Mouse (Mus musculus) hindbrain, postnatal 0 days (tissue): ENCODE results near the gene Kcnj6. TPM values are rescaled to one million over a fixed set of nuclear protein-coding genes. Genes with fewer than 3 reads are reported as not detected.
A peak's percentile ranks its signal among the peaks of the same experiment; 100 is the strongest.

Source experiments
- ATAC-seq: fragments of 200-750 bp; cut with Nextera tagmentation; 2 replicates; pipeline ENCODE4 v1.8.0; 2017; ENCODE audit warnings: mild to moderate bottlenecking, moderate TSS enrichment, moderate library complexity
- DNase-seq: peaks from one replicate; pipeline ENCODE4 v3.0.0-alpha.2; 2015; ENCODE audit warnings: low spot score
- H3K27ac ChIP-seq: fragments of 300-500 bp; sonication (generic); 2 replicates; pipeline ENCODE4 v1.5.1; 2014; ENCODE audit warnings: mild to moderate bottlenecking
- H3K27me3 ChIP-seq: fragments of 300-500 bp; sonication (generic); 2 replicates; pipeline ENCODE4 v1.6.1; 2014; ENCODE audit warnings: low read length, mixed read lengths; ENCODE audit not compliant: insufficient read depth
- H3K36me3 ChIP-seq: fragments of 300-500 bp; sonication (generic); 2 replicates; pipeline ENCODE4 v1.6.1; 2014; ENCODE audit warnings: low read length, mixed read lengths; ENCODE audit not compliant: insufficient read depth
- H3K4me1 ChIP-seq: fragments of 300-500 bp; sonication (generic); 2 replicates; pipeline ENCODE4 v1.6.1; 2014; ENCODE audit warnings: antibody characterized with exemption, low read length, mixed read lengths; ENCODE audit not compliant: insufficient read depth
- H3K4me2 ChIP-seq: fragments of 300-500 bp; sonication (generic); 2 replicates; pipeline ENCODE4 v1.6.1; 2014; ENCODE audit warnings: low read depth, mild to moderate bottlenecking, low read length, moderate library complexity, mixed read lengths
- H3K4me3 ChIP-seq: fragments of 300-500 bp; sonication (generic); 2 replicates; pipeline ENCODE4 v1.5.1; 2014; ENCODE audit warnings: low read length
- H3K9ac ChIP-seq: fragments of 300-500 bp; sonication (generic); replicated peaks from 2 replicates; pipeline ENCODE4 v1.6.1; 2014; ENCODE audit warnings: mild to moderate bottlenecking, low read length, moderate library complexity, mixed read lengths
- H3K9me3 ChIP-seq: fragments of 300-500 bp; sonication (generic); 2 replicates; pipeline ENCODE4 v1.6.1; 2016; ENCODE audit warnings: low read length, mixed read lengths
- CTCF ChIP-seq: IDR thresholded peaks from 2 replicates; pipeline ENCODE4 v1.5.1; 2016; ENCODE audit warnings: antibody characterized with exemption, control low read depth, low read depth
- WGBS: fragments of 180-500 bp; shearing (Covaris S2); extraction: QIAGEN DNeasy Blood & Tissue Kit; methylation state at CpG from one replicate; pipeline ENCODE4 v1.1.7; 2014; 5-methylcytosine and 5-hydroxymethylcytosine counted together
- polyA plus RNA-seq: library from polyadenylated mRNA; unstranded; fragments of >200 nt; fragmentation: Nextera tagmentation; extraction: Ambion mirVana; gene quantifications from 2 replicates; pipeline ENCODE4 v1.2.1, GENCODE M21; 2015
- total RNA-seq: library from RNA; depleted of rRNA; stranded (reverse); fragments of >200 nt; gene quantifications from 2 replicates; pipeline ENCODE4 v1.2.3, GENCODE M21; 2014

The Kcnj6 gene
- total and polyA plus RNA-seq, 2 experiments from 2014 or later: 4.3 to 18.3 TPM

- H3K36me3 ChIP-seq: no peaks in the 10 kb centered on the region
- H3K4me3 ChIP-seq: no peak overlapping the region
- ATAC-seq (no peak), DNase-seq (peak; percentile 42)
- H3K9ac ChIP-seq: no peak overlapping the region
- no peak overlapping the region for H3K4me2 ChIP-seq
- no peaks in the 10 kb centered on the region for H3K9me3 ChIP-seq
- 40% methylated on average over 5 of the region's 5 CpGs for WGBS
- H3K27me3 ChIP-seq: no peaks in the 10 kb centered on the region
- H3K4me1 ChIP-seq: 0 out of 2 replicates have a peak, but pooled peaks cover 4% of the 10 kb centered on the region
- TF ChIP-seq CTCF: no peak
- no peak overlapping the region for H3K27ac ChIP-seq
Observed at GRCm38 (mm10) chr16:94946848-94947247, 50.7 kb downstream of the Kcnj6 start.

DNA sequence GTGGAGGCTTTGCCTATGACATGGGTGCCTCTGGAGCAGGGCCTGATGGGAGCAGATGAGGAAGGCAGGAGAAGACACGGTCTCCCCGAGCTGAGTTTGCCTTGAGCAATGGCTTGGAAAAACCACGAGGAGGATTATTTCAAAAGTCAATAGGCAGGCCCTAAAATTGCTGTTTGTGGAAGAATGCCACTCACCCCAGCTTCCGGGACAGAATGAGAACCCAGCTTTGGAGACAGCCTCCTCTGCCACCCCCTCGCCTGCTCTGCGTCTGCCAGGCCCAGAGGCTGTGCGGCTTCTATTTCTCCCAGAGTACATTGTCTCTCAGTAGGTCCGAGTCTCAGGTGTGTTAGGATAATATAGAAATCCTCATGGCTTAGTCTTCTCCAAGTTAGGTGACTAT lies 64.8 kb downstream of the Kcnj6 start:
- TF ChIP-seq CTCF: no peak
- ATAC-seq (no peak), DNase-seq (no peak)
- 84% methylated on average over 8 of the region's 8 CpGs for WGBS
- Histone ChIP-seq H3K4me2 (no peak overlapping the region), H3K27me3 (no peaks in the 10 kb centered on the region), H3K4me3 (no peak overlapping the region), H3K9ac (no peak overlapping the region), H3K36me3 (no peaks in the 10 kb centered on the region), H3K9me3 (no peaks in the 10 kb centered on the region), H3K4me1 (peaks cover 5% of the 10 kb centered on the region; the same call in 1 of the 2 replicates), H3K27ac (0 out of 2 replicates have a peak overlapping the region, but pooled peaks have one; percentile 65)

DNA sequence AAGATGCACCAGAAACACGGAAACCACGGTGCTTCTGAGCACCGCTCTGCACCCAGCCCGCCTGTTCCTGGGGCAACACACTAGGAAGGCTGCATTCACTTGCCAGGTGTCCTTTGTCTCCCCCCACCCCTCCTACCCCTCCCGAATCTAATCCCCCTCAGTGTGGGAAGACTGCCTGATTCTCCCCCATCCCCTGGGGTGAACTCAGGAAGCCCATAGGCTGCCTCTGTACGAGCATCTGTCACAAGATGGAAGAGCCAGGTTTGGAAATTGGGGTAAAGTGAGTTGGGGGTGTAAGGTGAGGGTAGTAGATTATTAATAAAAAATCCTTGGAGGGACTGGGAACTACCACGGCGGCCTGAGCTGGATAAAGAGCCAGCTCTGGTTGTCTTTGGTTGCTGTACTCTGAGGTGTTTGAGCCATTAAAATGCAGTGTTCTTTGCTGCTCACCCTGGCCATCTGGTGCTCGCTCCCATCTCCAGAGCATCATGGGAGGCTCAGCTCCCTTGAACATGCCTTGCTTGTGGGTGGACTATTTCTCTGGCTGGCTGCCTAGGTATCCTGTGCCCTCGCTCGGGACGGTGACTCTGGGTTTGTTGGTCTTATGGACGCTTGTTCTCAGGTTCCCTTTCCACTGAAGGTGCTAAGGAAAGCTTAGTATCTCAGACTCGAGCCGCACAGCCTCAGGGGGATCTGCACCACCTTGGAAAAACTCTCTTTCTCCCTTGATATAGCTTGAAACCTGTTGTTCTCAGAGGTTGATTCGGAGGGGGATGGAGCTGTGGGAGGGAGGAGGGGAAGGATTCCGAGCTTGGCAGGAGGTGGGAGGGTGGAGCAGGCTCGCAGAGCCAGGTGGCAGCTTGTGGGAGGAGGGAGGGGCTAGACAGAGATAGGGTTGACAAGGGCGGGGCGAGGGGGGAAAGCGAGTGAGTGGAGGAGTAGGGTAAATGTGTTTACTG lies 65.9 kb downstream of the Kcnj6 start:
- no peaks in the 10 kb centered on the region for H3K36me3 ChIP-seq
- peak; percentile 83 for ATAC-seq
- H3K9me3 ChIP-seq: no peaks in the 10 kb centered on the region
- no peak overlapping the region for H3K9ac ChIP-seq
- peaks cover 5% of the 10 kb centered on the region; the same call in 1 of the 2 replicates for H3K4me1 ChIP-seq
- 11% methylated on average over 21 of the region's 21 CpGs for WGBS
- DNase-seq: peak; percentile 70
- TF ChIP-seq CTCF: no peak
- H3K27ac ChIP-seq: peak overlapping the region; percentile 65
- H3K4me2 ChIP-seq: peak overlapping the region; percentile 38
- H3K4me3 ChIP-seq: no peak overlapping the region
- no peaks in the 10 kb centered on the region for H3K27me3 ChIP-seq

DNA sequence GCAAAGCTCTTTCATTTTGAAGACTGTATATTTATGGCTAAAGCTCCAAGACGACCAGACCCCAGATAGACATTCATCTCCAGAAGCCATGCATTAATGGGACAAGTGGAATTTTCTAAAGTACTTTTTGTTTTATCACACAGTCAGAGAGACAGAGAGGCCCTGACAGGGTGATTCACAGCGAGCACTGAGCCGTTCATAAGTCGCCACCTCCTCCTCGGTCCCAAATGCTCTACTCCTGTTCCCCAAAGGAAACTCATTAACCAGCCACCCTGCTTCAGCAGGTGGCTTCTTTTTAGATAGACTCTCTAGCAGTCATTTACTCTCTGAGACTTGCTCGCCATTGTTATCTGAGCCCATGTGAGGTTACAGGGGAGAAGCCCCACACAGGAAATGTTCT lies 72.1 kb downstream of the Kcnj6 start:
- Histone ChIP-seq H3K27ac (no peak overlapping the region), H3K36me3 (no peaks in the 10 kb centered on the region), H3K4me1 (no peaks in the 10 kb centered on the region), H3K4me2 (no peak overlapping the region), H3K27me3 (no peaks in the 10 kb centered on the region), H3K9ac (no peak overlapping the region), H3K9me3 (no peaks in the 10 kb centered on the region), H3K4me3 (no peak overlapping the region)
- DNase-seq (no peak), ATAC-seq (no peak)
- TF ChIP-seq CTCF: no peak
- 25% methylated on average over 6 of the region's 6 CpGs for WGBS

GRCm38 (mm10) chr16:94919177-94919576 lies 78.3 kb downstream of the Kcnj6 start:
- no peak for TF ChIP-seq CTCF
- no peaks in the 10 kb centered on the region for H3K36me3 ChIP-seq
- DNase-seq (peak; percentile 74), ATAC-seq (peak; percentile 80)
- H3K4me3 ChIP-seq: no peak overlapping the region
- H3K4me1 ChIP-seq: 0 out of 2 replicates have a peak, but pooled peaks cover 3% of the 10 kb centered on the region
- WGBS: 29% methylated on average over 5 of the region's 5 CpGs
- H3K9ac ChIP-seq: no peak overlapping the region
- peak overlapping the region; percentile 41; the same call in 1 of the 2 replicates for H3K27ac ChIP-seq
- H3K27me3 ChIP-seq: no peaks in the 10 kb centered on the region
- H3K9me3 ChIP-seq: no peaks in the 10 kb centered on the region
- no peak overlapping the region for H3K4me2 ChIP-seq

GRCm38 (mm10) chr16:94906026-94906425 lies 91.5 kb downstream of the Kcnj6 start:
- DNase-seq (no peak), ATAC-seq (no peak)
- 85% methylated on average over 4 of the region's 4 CpGs for WGBS
- Histone ChIP-seq H3K4me2 (no peak overlapping the region), H3K9ac (no peak overlapping the region), H3K27ac (no peak overlapping the region), H3K4me1 (no peaks in the 10 kb centered on the region), H3K27me3 (no peaks in the 10 kb centered on the region), H3K9me3 (no peaks in the 10 kb centered on the region), H3K4me3 (no peak overlapping the region), H3K36me3 (no peaks in the 10 kb centered on the region)
- TF ChIP-seq CTCF: no peak

GRCm38 (mm10) chr16:94898832-94899231 lies 98.7 kb downstream of the Kcnj6 start:
- Histone ChIP-seq H3K4me3 (no peak overlapping the region), H3K27me3 (no peaks in the 10 kb centered on the region), H3K9ac (no peak overlapping the region), H3K27ac (no peak overlapping the region), H3K4me1 (no peaks in the 10 kb centered on the region), H3K9me3 (no peaks in the 10 kb centered on the region), H3K36me3 (no peaks in the 10 kb centered on the region), H3K4me2 (no peak overlapping the region)
- DNase-seq (no peak), ATAC-seq (no peak)
- 92% methylated on average over 6 of the region's 6 CpGs for WGBS
- TF ChIP-seq CTCF: no peak
